Comparison of ENCODE assay signal across 9 mouse cellular contexts in the genomic region with DNA sequence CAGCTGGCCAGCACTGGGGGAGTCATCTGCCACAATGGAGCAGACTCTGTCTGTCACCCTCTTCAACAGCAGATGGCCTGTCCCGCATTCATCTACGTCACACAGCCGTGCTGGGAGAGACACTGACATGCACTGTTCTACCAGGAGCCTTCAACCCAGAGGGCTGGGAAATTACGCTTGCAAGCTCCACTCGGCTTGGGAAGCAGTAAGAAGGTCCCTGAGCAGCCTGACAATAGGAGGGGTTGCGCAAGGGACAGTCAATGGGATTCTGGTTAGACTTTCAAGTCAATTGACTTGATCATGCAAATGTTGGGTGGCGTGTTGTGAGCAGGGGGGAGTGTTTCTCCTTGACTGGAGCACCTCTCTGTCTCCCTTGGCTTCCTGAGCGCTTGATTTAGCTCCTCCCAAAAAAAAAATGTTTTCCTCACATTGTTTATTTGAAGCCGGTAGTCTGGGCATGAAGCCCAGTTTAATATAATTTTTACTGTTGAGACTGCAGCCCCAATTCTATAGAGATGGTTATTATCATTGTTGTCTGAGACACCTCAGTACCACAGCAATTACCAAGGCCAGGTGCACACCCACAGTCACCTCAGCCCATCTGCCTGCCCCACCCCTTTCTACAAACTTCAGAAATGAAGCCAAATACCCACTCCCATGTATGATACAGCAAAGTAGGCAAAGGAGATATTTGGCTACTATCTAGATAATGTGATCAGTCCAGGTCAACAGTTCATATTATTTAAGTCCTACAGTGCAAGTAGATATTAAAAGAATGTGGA.
DNase-seq lines count a peak whose midpoint lies in the region; ATAC-seq and TF ChIP-seq lines count a peak whose summit lies in the region.
"Had no signal": no experiment of that assay in that cellular context is flagged by ENCODE, and none has a peak within 500 bp of the region (broad histone marks: within the 10 kb centered on the region; RNA-seq: fewer than 3 reads in every experiment).

No protein-coding gene starts in this region.

- TF ChIP-seq CTCF in lung, postnatal 0 days (IDR thresholded peaks at IDR 0.05): no peak

- H3K36me3 ChIP-seq in liver, embryonic 11.5 days (ENCODE audit: control insufficient read depth, insufficient read depth, low read length): no peaks in the 10 kb centered on the region
- H3K36me3 ChIP-seq in forebrain, embryonic 11.5 days (ENCODE audit: control insufficient read depth, insufficient read depth, low read length): no peaks in the 10 kb centered on the region
- no peaks in the 10 kb centered on the region for H3K36me3 ChIP-seq in lung, postnatal 0 days (ENCODE audit: insufficient read depth, low read length)
- H3K36me3 ChIP-seq: G1E had no signal

- no peak overlapping the region for H3K27ac ChIP-seq in liver, embryonic 11.5 days (ENCODE audit: low read depth, low read length)
- H3K27ac ChIP-seq in forebrain, embryonic 11.5 days (ENCODE audit: low read depth, low read length): no peak overlapping the region
- H3K27ac ChIP-seq in lung, postnatal 0 days (ENCODE audit: low read length): peak overlapping the region; percentile 82; the same call in 1 of the 2 replicates

- ATAC-seq in liver, embryonic 11.5 days (replicated peaks; ENCODE audit: low FRiP score): peak; percentile 11; the same call in 1 of the 2 replicates
- ATAC-seq in forebrain, embryonic 11.5 days (replicated peaks; ENCODE audit: low FRiP score): peak; percentile 47; the same call in 1 of the 2 replicates
- peak; percentile 18 for ATAC-seq in lung, postnatal 0 days

- DNase-seq in liver, embryonic 11.5 days (ENCODE audit: low spot score): no peak
- no peak for DNase-seq in liver
- DNase-seq in forebrain, embryonic 11.5 days (ENCODE audit: low spot score): peak; percentile 52
- peak; percentile 28 to 33 for DNase-seq in heart, postnatal 14 days
- DNase-seq in layer of hippocampus, adult 18-20 months (ENCODE audit: low spot score in 2 of 2): peak; percentile 47 to 64
- DNase-seq in lung, postnatal 0 days (ENCODE audit: low spot score): peak; percentile 79
- peak; percentile 42 for DNase-seq in right cerebral cortex, adult 2 months (ENCODE audit: low spot score in 2 of 2)
- no peak for DNase-seq in thymus, postnatal 36 days

- no peak overlapping the region for H3K9ac ChIP-seq in liver, embryonic 11.5 days (ENCODE audit: low read depth, low read length)
- no peak overlapping the region for H3K9ac ChIP-seq in forebrain, embryonic 11.5 days (ENCODE audit: low read length)
- H3K9ac ChIP-seq in lung, postnatal 0 days (replicated peaks; ENCODE audit: low read depth): no peak overlapping the region

- intact Hi-C loops in heart, postnatal 14 days (cut with DNase I): loop anchor here (5.0 kb wide), 2 partner anchors 109 to 196 kb away; no protein-coding TSS in a partner anchor

- TF ChIP-seq EP300 in lung, postnatal 0 days (IDR thresholded peaks at IDR 0.05): peak; percentile 86

- no peak overlapping the region for H3K4me2 ChIP-seq in liver, embryonic 11.5 days
- no peak overlapping the region for H3K4me2 ChIP-seq in forebrain, embryonic 11.5 days (ENCODE audit: low read depth, low read length, severe bottlenecking)
- H3K4me2 ChIP-seq in lung, postnatal 0 days (replicated peaks; ENCODE audit: low read depth, low read length): peak overlapping the region; percentile 20; the same call in 1 of the 2 replicates

- H3K9me3 ChIP-seq in liver, embryonic 11.5 days (ENCODE audit: control insufficient read depth, low read length): no peaks in the 10 kb centered on the region
- no peaks in the 10 kb centered on the region for H3K9me3 ChIP-seq in forebrain, embryonic 11.5 days (ENCODE audit: control insufficient read depth, low read length)
- H3K9me3 ChIP-seq in lung, postnatal 0 days (ENCODE audit: low read length): no peaks in the 10 kb centered on the region
- H3K9me3 ChIP-seq: G1E had no signal

- H3K27me3 ChIP-seq in liver, embryonic 11.5 days (replicated peaks; ENCODE audit: control insufficient read depth, insufficient read depth, low read length): no peaks in the 10 kb centered on the region
- H3K27me3 ChIP-seq in forebrain, embryonic 11.5 days (ENCODE audit: control insufficient read depth, insufficient read depth, low read length): no peaks in the 10 kb centered on the region
- H3K27me3 ChIP-seq in lung, postnatal 0 days (replicated peaks; ENCODE audit: insufficient read depth, low read length): no peaks in the 10 kb centered on the region

- H3K4me1 ChIP-seq in liver, embryonic 11.5 days (replicated peaks; ENCODE audit: control insufficient read depth, insufficient read depth, low read length): peaks cover 18% of the 10 kb centered on the region; the same call in 1 of the 2 replicates
- peaks cover 3% of the 10 kb centered on the region; the same call in 1 of the 2 replicates for H3K4me1 ChIP-seq in forebrain, embryonic 11.5 days (replicated peaks; ENCODE audit: control insufficient read depth, insufficient read depth, low read length)
- peaks cover 24% of the 10 kb centered on the region for H3K4me1 ChIP-seq in lung, postnatal 0 days (ENCODE audit: insufficient read depth, low read depth, low read length)

- no peak overlapping the region for H3K4me3 ChIP-seq in liver, embryonic 11.5 days (ENCODE audit: low read depth, low read length)
- H3K4me3 ChIP-seq in forebrain, embryonic 11.5 days (ENCODE audit: low read depth, low read length): no peak overlapping the region
- no peak overlapping the region for H3K4me3 ChIP-seq in lung, postnatal 0 days (ENCODE audit: low read depth, low read length)

- 70% methylated on average over 9 of the region's 9 CpGs for WGBS in liver, embryonic 11.5 days
- 65% methylated on average over 9 of the region's 9 CpGs for WGBS in forebrain, embryonic 11.5 days
- WGBS in lung, postnatal 0 days: 26% methylated on average over 9 of the region's 9 CpGs

Comparison
In these comparisons a context has a peak if more than half of its experiments do, and no peak if none do; other contexts are left out.
1. DNase-seq: peak in forebrain, embryonic 11.5 days (single experiment), heart, postnatal 14 days (2 of 2), layer of hippocampus, adult 18-20 months (2 of 2), lung, postnatal 0 days (single experiment) and right cerebral cortex, adult 2 months (2 of 2); none in liver, embryonic 11.5 days (single experiment), liver (single experiment) and thymus, postnatal 36 days (0 of 2).
2. Peak in every context shown above with its lines, with median percentiles within 50 percentile points of each other: ATAC-seq.